Mouse (Mus musculus): ENCODE results near the gene Tulp2. TPM values are rescaled to one million over a fixed set of nuclear protein-coding genes. Genes with fewer than 3 reads are reported as not detected.

Tulp2 gene
- polyA plus RNA-seq, 1 experiment: 0.06 TPM

DNA sequence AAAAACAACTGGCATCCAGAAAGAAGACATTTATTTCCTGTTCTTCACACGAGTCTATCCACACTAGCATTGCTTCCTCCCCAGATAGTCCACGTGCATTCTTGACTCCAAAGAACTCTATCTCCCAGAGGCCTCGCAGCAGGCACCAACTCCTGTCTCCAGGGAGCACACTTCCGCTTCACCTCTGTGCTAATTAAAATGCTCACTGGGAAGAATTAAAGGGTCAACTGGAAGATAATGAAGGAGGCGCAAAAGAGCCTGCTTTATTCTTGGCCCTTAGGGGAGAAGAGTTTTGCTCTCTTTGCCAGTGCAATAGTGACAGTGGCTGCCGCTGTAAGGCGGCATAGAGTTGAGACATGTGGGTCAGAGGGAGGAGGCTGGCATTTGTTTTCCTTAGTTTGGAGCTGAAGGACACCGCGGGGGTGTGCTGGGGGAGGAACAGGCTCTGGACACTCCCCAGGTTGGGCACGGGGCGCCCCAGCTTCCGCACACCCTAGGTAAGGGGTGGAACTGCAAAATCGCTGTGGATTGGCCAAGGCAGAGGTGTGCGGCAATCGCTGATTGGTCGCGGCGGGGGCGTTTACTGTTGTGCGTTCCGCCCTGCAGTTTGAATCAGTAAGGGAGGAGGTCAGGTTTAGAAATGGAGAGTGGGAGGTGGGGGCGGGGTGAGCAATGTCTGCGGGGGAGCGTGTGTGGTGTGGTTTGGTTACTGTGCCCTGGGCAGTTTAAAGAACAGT lies 86.3 kb downstream of the Tulp2 start:
- TF ChIP-seq TCF3 (IDR thresholded peaks at IDR 0.05; ENCODE audit: insufficient read length, low read depth): no peak
- no peak for TF ChIP-seq CEBPB (IDR thresholded peaks at IDR 0.05; ENCODE audit: insufficient read depth, poor library complexity, severe bottlenecking)
- no peak for TF ChIP-seq TCF12 (IDR thresholded peaks at IDR 0.05; ENCODE audit: insufficient read depth, poor library complexity, severe bottlenecking)
- no peak for TF ChIP-seq USF1 (IDR thresholded peaks at IDR 0.05; ENCODE audit: low read depth)
- TF ChIP-seq POLR2A (IDR thresholded peaks at IDR 0.05; ENCODE audit: insufficient read length, low read depth): peak; percentile 15
- TF ChIP-seq REST (IDR thresholded peaks at IDR 0.05; ENCODE audit: insufficient read depth, insufficient read length): no peak
- no peak for TF ChIP-seq SRF (IDR thresholded peaks at IDR 0.05; ENCODE audit: control insufficient read depth, insufficient read length, low read depth)
- no peak for TF ChIP-seq E2F4 (IDR thresholded peaks at IDR 0.05; ENCODE audit: insufficient read depth)
- peaks cover 5% of the 10 kb centered on the region for H3K79me2 ChIP-seq (ENCODE audit: control insufficient read depth, insufficient read depth)
- no peak overlapping the region for H3K4me3 ChIP-seq
- no peak overlapping the region for H3ac ChIP-seq (ENCODE audit: control insufficient read depth, insufficient read length)
- H3K4me2 ChIP-seq (ENCODE audit: low read depth): peak overlapping the region; percentile 78
- no peaks in the 10 kb centered on the region for H3K27me3 ChIP-seq (ENCODE audit: control insufficient read depth, insufficient read depth, insufficient read length)
- no peaks in the 10 kb centered on the region for H3K36me3 ChIP-seq (ENCODE audit: control insufficient read depth, insufficient read depth)

- Histone ChIP-seq H3ac (ENCODE audit: control insufficient read depth, insufficient read length) (no peak overlapping the region), H3K4me3 (no peak overlapping the region), H3K4me2 (ENCODE audit: low read depth) (peak overlapping the region; percentile 78), H3K27me3 (ENCODE audit: control insufficient read depth, insufficient read depth, insufficient read length) (no peaks in the 10 kb centered on the region), H3K79me2 (ENCODE audit: control insufficient read depth, insufficient read depth) (peaks cover 5% of the 10 kb centered on the region), H3K36me3 (ENCODE audit: control insufficient read depth, insufficient read depth) (no peaks in the 10 kb centered on the region)
- TF ChIP-seq USF1 (IDR thresholded peaks at IDR 0.05; ENCODE audit: low read depth) (no peak), MAX (IDR thresholded peaks at IDR 0.05; ENCODE audit: low read depth) (no peak), POLR2A (IDR thresholded peaks at IDR 0.05; ENCODE audit: insufficient read length, low read depth) (no peak)
Measured at GRCm38 (mm10) chr7:45568601-45569473, 87.2 kb downstream of the Tulp2 start.

- Histone ChIP-seq H3K4me2 (ENCODE audit: low read depth) (peak within 1 kb of the TSS; percentile 70), H3ac (ENCODE audit: control insufficient read depth, insufficient read length) (peak within 1 kb of the TSS; percentile 65), H3K36me3 (ENCODE audit: control insufficient read depth, insufficient read depth) (no peaks in the 10 kb centered on the region), H3K79me2 (ENCODE audit: control insufficient read depth, insufficient read depth) (peaks cover 5% of the 10 kb centered on the region), H3K4me3 (peak within 1 kb of the TSS; percentile 46), H3K27me3 (ENCODE audit: control insufficient read depth, insufficient read depth, insufficient read length) (no peaks in the 10 kb centered on the region)
- peak in 2 of 3 experiments; percentile 55 to 90 for TF ChIP-seq MYOD1 (IDR thresholded peaks at IDR 0.05; ENCODE audit: control insufficient read depth in 1 of 3, insufficient read length in 2 of 3, low read depth in 2 of 3)
- TF ChIP-seq POLR2AphosphoS2 (IDR thresholded peaks at IDR 0.05; ENCODE audit: insufficient read length, low read depth): peak; percentile 80
- TF ChIP-seq POLR2A (IDR thresholded peaks at IDR 0.05; ENCODE audit: insufficient read length, low read depth): peak; percentile 77
- TF ChIP-seq MYOG (IDR thresholded peaks at IDR 0.05; ENCODE audit: control insufficient read depth in 1 of 3, insufficient read depth in 1 of 3, insufficient read length in 2 of 3, low read depth in 2 of 3): peak in 2 of 3 experiments; percentile 44 to 79
- no peak for TF ChIP-seq SRF (IDR thresholded peaks at IDR 0.05; ENCODE audit: control insufficient read depth, insufficient read length, low read depth)
- TF ChIP-seq E2F4 (IDR thresholded peaks at IDR 0.05; ENCODE audit: insufficient read depth): no peak
Measured at GRCm38 (mm10) chr7:45570103-45570741, 88.5 kb downstream of the Tulp2 start, which contains the start of gene Bcat2. Gene Bcat2 (plus strand): TSS chr7:45570153.

DNA sequence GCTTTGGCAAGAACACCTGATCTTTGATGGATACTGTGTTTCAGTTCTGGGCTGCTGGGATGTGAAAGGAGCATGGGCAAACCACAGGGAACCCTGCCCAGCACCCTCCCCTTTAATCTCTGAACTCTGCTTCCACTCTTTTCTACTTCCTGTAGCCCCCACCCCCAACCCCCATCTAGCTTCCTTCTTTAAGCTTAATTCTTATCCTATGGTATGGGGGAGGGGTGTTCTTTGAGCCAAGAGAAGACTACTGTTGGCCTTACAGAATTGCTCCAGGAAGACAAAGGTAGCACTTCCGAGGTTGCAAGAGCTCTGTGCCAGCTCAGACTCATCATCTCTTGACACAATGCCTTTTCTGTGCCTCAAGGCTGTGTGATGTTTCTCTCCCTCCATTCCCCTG lies 90.3 kb downstream of the Tulp2 start:
- Histone ChIP-seq H3K4me3 (no peak overlapping the region), H3K79me2 (ENCODE audit: control insufficient read depth, insufficient read depth) (peaks cover 5% of the 10 kb centered on the region), H3ac (ENCODE audit: control insufficient read depth, insufficient read length) (no peak overlapping the region), H3K36me3 (ENCODE audit: control insufficient read depth, insufficient read depth) (no peaks in the 10 kb centered on the region), H3K27me3 (ENCODE audit: control insufficient read depth, insufficient read depth, insufficient read length) (no peaks in the 10 kb centered on the region), H3K4me2 (ENCODE audit: low read depth) (peak overlapping the region; percentile 8)
- TF ChIP-seq REST (IDR thresholded peaks at IDR 0.05; ENCODE audit: insufficient read depth, insufficient read length) (no peak), MAX (IDR thresholded peaks at IDR 0.05; ENCODE audit: low read depth) (no peak), SRF (IDR thresholded peaks at IDR 0.05; ENCODE audit: control insufficient read depth, insufficient read length, low read depth) (no peak), POLR2A (IDR thresholded peaks at IDR 0.05; ENCODE audit: insufficient read length, low read depth) (no peak), E2F4 (IDR thresholded peaks at IDR 0.05; ENCODE audit: insufficient read depth) (no peak), POLR2AphosphoS2 (IDR thresholded peaks at IDR 0.05; ENCODE audit: insufficient read length, low read depth) (no peak), MYOG (IDR thresholded peaks at IDR 0.05; ENCODE audit: control insufficient read depth in 1 of 3, insufficient read depth in 1 of 3, insufficient read length in 2 of 3, low read depth in 2 of 3) (no peak), MYOD1 (IDR thresholded peaks at IDR 0.05; ENCODE audit: control insufficient read depth in 1 of 3, insufficient read length in 2 of 3, low read depth in 2 of 3) (no peak)

Other genes starting within 250 kb of the Tulp2 start
- gene Cd37, start 242.8 kb upstream of the Tulp2 start, polyA plus RNA-seq (2012; fragmentation: generic; extraction: Trizol): 0.18 TPM
- not detected for gene Slc6a16, start 240.8 kb upstream of the Tulp2 start, polyA plus RNA-seq (2012; fragmentation: generic; extraction: Trizol)
- not detected for gene Slc6a21, start 204.4 kb upstream of the Tulp2 start, polyA plus RNA-seq (2012; fragmentation: generic; extraction: Trizol)
- gene Trpm4, start 148.1 kb upstream of the Tulp2 start, polyA plus RNA-seq (2012; fragmentation: generic; extraction: Trizol): 27.3 TPM
- 173 TPM for gene Hrc, start 146.6 kb upstream of the Tulp2 start, polyA plus RNA-seq (2012; fragmentation: generic; extraction: Trizol)
- gene Ppfia3, start 114.9 kb upstream of the Tulp2 start, polyA plus RNA-seq (2012; fragmentation: generic; extraction: Trizol): 6.6 TPM
- 2.4 TPM for gene Lin7b, start 111.3 kb upstream of the Tulp2 start, polyA plus RNA-seq (2012; fragmentation: generic; extraction: Trizol)
- 189 TPM for gene Snrnp70, start 86.1 kb upstream of the Tulp2 start, polyA plus RNA-seq (2012; fragmentation: generic; extraction: Trizol)
- 0.65 TPM for gene Kcna7, start 76.2 kb upstream of the Tulp2 start, polyA plus RNA-seq (2012; fragmentation: generic; extraction: Trizol)
- 1.9 TPM for gene Ntf5, start 68.2 kb upstream of the Tulp2 start, polyA plus RNA-seq (2012; fragmentation: generic; extraction: Trizol)
- 0.07 TPM for gene Lhb, start 61.1 kb upstream of the Tulp2 start, polyA plus RNA-seq (2012; fragmentation: generic; extraction: Trizol)
- gene Gys1, start 47.0 kb upstream of the Tulp2 start, polyA plus RNA-seq (2012; fragmentation: generic; extraction: Trizol): 125 TPM
- gene Ruvbl2, start 43.8 kb upstream of the Tulp2 start, polyA plus RNA-seq (2012; fragmentation: generic; extraction: Trizol): 118 TPM
- 2,413 TPM for gene Ftl1, start 22.0 kb upstream of the Tulp2 start, polyA plus RNA-seq (2012; fragmentation: generic; extraction: Trizol)
- gene Bax, start 15.0 kb upstream of the Tulp2 start, polyA plus RNA-seq (2012; fragmentation: generic; extraction: Trizol): 249 TPM
- gene Gm45808, start 4.9 kb downstream of the Tulp2 start, polyA plus RNA-seq (2012; fragmentation: generic; extraction: Trizol): not detected
- gene Dhdh, start 6.9 kb downstream of the Tulp2 start, polyA plus RNA-seq (2012; fragmentation: generic; extraction: Trizol): 0.13 TPM
- 135 TPM for gene Nucb1, start 28.5 kb downstream of the Tulp2 start, polyA plus RNA-seq (2012; fragmentation: generic; extraction: Trizol)
- 306 TPM for gene Ppp1r15a, start 44.4 kb downstream of the Tulp2 start, polyA plus RNA-seq (2012; fragmentation: generic; extraction: Trizol)
- gene Plekha4, start 44.5 kb downstream of the Tulp2 start, polyA plus RNA-seq (2012; fragmentation: generic; extraction: Trizol): 2.6 TPM
- 1.9 TPM for gene Hsd17b14, start 73.0 kb downstream of the Tulp2 start, polyA plus RNA-seq (2012; fragmentation: generic; extraction: Trizol)
- gene Bcat2, start 88.3 kb downstream of the Tulp2 start, polyA plus RNA-seq (2012; fragmentation: generic; extraction: Trizol): 54.1 TPM
- 486 TPM for gene Fgf21, start 133.6 kb downstream of the Tulp2 start, polyA plus RNA-seq (2012; fragmentation: generic; extraction: Trizol)
- gene Fut1, start 135.4 kb downstream of the Tulp2 start, polyA plus RNA-seq (2012; fragmentation: generic; extraction: Trizol): 3.8 TPM
- gene Izumo1, start 139.9 kb downstream of the Tulp2 start, polyA plus RNA-seq (2012; fragmentation: generic; extraction: Trizol): not detected
- 0.40 TPM for gene Rasip1, start 145.6 kb downstream of the Tulp2 start, polyA plus RNA-seq (2012; fragmentation: generic; extraction: Trizol)
- gene Mamstr, start 158.1 kb downstream of the Tulp2 start, polyA plus RNA-seq (2012; fragmentation: generic; extraction: Trizol): 12.5 TPM
- gene Fut2, start 184.5 kb downstream of the Tulp2 start, polyA plus RNA-seq (2012; fragmentation: generic; extraction: Trizol): 0.41 TPM
- 3.6 TPM for gene Ntn5, start 202.1 kb downstream of the Tulp2 start, polyA plus RNA-seq (2012; fragmentation: generic; extraction: Trizol)
- gene Sec1, start 212.5 kb downstream of the Tulp2 start, polyA plus RNA-seq (2012; fragmentation: generic; extraction: Trizol): 0.41 TPM
- 3.6 TPM for gene Car11, start 218.0 kb downstream of the Tulp2 start, polyA plus RNA-seq (2012; fragmentation: generic; extraction: Trizol)
- 26.2 TPM for gene Dbp, start 223.2 kb downstream of the Tulp2 start, polyA plus RNA-seq (2012; fragmentation: generic; extraction: Trizol)
- 3,224 TPM for gene Rpl18, start 233.6 kb downstream of the Tulp2 start, polyA plus RNA-seq (2012; fragmentation: generic; extraction: Trizol)
- 22.8 TPM for gene Sphk2, start 236.1 kb downstream of the Tulp2 start, polyA plus RNA-seq (2012; fragmentation: generic; extraction: Trizol)
- 0.18 TPM for gene Fam83e, start 239.3 kb downstream of the Tulp2 start, polyA plus RNA-seq (2012; fragmentation: generic; extraction: Trizol)
- gene Spaca4, start 243.9 kb downstream of the Tulp2 start, polyA plus RNA-seq (2012; fragmentation: generic; extraction: Trizol): not detected